Mouse (Mus musculus) gastrocnemius, adult 8-10 months (tissue): ENCODE data around the gene Pkd1l1. TPM values are rescaled to one million over a fixed set of nuclear protein-coding genes. Genes with fewer than 3 reads are reported as not detected.

ENCODE experiments used
- DNase-seq, 2 experiments: peaks; one replicate each; pipeline ENCODE4 v3.0.0; 2022; ENCODE audit warnings: low spot score in 2 of 2
- total RNA-seq, 4 experiments: library from RNA; stranded (reverse); gene quantifications; 2 replicates each; pipeline ENCODE4 v1.2.4; 2022

The Pkd1l1 gene
- total RNA-seq, 4 experiments from 2014 or later = not detected

DNA sequence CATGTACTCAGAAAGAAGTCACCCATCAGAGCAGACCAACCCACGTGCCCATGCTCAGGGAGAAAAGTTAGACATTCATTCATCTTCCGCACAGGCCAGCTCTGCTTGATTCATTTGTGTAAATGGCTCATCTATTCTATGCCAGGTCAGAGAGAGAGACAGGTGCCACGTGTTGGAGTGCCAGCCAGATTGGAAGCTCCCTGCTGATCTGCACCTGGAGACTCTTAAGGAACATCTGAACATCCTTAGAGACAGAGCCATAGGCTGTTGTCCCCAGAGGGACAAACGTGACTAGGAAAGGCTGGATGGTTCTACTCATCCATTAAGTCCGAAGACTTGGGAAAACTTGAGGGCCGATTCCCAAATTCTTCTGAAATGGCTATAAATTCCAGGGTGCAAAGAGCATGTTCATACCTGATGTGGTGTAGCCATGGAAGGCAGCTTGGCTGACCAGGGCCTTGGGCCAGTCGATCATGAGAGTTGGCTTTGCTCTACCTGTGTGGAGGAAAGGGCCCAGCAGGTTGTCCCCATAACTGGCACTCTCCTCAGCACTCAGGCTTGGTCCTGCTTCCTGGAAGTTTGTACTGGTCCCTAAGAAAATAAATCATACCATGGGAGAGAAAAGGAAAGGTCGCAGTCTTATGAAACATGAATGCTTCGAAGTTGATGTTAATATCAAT is 36.5 kb downstream of the Pkd1l1 start:
- no peak for DNase-seq

DNA sequence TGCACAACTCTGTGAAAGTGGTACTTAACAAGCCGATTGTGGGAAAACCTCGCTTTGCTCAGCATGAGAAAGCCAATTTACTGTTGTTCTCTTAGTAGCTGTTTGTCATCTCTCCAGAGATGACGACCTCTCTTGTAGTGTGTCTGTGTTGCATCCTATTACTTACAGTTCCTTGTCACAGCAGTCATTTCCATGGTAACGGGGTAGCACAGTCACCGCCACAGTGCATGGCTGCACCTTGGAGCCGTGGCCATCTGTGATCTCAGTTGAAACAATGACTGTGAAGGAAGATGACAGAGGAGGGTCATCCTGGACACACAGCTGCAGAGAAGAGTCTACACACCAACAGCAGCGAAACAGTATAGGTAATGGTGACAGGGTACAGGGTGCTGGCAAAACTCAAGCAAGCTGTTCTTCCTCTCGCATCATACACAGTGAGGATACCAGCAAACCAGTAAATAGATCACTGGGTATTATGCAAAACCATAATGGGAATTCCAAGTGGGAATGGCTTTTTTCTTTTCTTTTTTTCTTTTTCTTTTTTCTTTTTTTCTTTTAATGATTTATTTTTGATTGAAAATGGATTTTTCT is 56.9 kb downstream of the Pkd1l1 start:
- no peak for DNase-seq

GRCm38 (mm10) chr11:8882793-8883192 is 90.3 kb downstream of the Pkd1l1 start:
- no peak for DNase-seq

DNA sequence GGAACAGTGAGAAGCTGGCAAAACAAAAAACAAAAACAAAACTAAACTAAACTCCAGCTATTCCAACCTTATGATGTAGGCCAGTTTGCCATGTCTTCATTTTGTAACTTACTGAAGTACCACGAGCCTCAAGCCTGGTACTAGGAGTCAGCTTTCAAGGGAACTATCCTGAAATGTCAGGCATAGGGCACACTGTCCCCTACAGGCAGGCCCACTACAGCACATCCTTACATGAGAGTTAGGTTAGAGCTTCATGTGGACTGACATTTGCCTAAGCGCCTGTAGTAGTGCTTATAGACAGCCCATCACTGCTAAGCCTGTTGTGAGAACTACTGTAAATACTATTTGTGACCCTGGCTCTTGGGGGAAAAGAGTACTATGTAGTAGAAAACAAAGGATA is 91.5 kb downstream of the Pkd1l1 start:
- DNase-seq = no peak

DNA sequence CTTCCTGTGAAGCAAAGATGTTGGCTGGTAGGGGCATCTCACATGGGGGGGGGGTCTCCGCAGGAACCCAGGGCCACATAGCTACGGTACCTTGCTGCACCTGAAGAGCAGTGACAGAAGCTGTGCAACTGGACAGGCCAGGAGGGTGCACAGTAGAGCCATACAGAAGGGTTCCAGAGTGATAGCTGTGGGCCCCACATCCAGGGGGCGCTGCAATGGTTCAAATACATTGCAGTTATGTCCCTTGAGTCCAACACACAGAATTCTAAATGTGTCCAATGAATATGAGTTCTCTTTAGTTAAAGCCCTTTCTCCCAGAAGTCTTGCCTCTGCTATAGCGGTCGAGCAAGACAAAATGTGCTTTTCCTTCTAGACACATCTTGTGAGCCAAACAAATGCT is 103.0 kb downstream of the Pkd1l1 start:
- DNase-seq = no peak

DNA sequence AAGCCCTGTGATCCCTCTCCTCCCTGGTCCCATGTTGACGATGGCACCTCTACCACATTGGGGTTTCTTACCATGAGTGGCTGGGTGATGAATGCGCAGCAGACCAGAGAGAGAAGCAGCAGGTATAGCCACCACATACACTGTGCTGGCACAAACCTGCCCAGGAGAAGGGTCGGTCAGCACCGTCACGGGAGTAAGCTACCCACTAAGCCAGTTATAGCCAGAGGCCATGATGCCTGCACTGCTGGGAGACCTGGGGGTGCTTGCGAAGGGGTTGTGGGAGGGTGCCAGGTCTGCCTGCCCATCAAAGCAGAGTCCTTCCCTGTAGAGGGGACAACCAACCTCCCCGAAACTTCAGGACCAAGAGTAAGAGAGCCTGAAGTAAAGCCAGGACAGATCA is 107.0 kb downstream of the Pkd1l1 start:
- DNase-seq = no peak

DNA sequence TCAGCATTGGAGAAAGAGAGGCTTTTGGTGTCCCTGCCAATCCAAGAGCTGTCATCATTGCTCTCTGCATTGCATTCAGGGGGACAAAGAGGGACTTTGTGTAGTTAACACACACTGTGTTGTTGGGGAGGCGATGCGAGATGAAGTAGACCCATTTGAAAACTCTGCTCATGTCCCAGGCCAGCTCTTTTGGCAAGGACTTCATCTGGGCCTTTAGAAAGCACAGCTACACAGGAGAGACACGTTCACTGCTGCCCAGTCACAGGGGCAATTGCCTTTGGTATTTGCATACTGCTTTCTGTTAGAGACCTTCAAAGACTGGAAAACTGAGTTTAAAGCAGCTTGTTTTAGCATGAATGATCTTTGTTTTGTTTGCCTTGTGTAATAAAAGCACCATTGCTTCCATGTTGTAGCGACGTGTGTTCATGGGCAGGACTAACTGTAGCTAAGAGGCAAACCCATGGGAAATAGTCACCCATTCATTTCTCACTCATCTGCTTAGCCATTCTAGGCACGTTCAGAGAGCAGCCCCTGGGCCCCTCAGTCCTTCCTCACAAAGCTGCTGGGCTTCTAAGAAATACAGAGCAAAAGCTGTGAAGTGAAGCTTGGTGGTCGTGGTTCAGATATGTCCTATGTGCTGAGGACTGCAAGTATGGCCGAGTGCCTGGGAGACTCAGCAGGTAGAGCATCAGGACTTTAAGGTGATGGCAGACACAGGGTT is 109.0 kb downstream of the Pkd1l1 start:
- DNase-seq = no peak

- no peak for DNase-seq
Measured at GRCm38 (mm10) chr11:8862426-8862825, 110.6 kb downstream of the Pkd1l1 start.

DNA sequence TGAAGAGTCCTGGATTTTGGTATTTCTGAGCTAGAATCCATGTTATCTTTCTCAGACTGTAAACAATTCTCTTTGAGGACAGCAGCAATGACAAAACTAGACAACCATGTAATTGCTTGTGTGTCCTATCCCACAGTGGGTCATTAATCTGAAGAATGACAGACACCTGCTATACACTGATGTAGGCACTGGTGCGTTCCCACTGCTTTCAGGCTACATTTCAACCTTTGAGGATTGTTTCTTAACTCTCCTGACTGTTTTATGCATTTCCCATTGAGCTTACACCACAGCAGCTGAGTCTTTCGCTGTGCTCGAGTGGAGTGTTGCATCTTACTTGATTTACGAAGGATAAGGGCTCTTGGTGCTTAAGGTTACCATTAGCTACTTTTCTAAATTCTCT is 111.1 kb downstream of the Pkd1l1 start:
- no peak for DNase-seq

- no peak for DNase-seq
Measured at GRCm38 (mm10) chr11:8860878-8861277, 112.2 kb downstream of the Pkd1l1 start.

DNA sequence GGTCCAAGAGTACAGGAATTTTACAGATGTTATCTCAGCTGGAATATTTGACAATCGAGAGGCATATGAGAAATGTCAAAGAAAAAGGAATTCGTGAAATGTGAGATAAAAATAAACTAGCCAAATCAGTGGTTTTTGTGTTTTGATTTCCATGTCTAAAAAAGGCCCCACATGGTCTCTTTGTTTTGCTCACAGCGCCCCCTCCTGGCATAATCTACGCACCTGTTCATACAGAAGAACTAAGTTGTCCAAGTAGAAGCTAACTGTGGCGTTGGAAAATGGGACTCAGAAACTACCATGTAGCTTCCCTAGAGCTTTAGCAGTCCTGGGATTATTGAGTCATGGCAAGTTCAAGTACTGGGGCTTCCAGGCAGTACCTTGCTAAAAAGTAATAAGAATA is 113.2 kb downstream of the Pkd1l1 start:
- DNase-seq = peak; percentile 28 to 55

DNA sequence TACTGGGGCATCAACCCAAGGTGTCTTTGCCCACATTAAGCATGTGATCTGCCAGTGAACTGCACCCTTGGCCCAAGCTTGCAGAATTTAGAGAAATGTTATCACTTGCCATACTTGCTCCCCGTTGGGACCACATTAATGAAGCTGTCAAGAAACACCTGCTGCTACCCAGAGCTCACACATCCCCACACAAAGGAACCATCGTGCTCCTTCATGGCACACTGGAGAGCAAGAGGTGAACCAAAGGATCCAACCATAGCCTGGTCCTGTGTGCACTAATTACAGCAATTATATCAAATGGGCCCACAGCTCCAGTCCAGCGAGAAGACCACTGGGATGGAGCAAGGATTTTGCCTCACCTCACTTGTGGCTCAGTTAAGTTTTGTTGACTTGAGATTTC is 114.0 kb downstream of the Pkd1l1 start:
- no peak for DNase-seq

GRCm38 (mm10) chr11:8856125-8856524 is 116.9 kb downstream of the Pkd1l1 start:
- DNase-seq = no peak

DNA sequence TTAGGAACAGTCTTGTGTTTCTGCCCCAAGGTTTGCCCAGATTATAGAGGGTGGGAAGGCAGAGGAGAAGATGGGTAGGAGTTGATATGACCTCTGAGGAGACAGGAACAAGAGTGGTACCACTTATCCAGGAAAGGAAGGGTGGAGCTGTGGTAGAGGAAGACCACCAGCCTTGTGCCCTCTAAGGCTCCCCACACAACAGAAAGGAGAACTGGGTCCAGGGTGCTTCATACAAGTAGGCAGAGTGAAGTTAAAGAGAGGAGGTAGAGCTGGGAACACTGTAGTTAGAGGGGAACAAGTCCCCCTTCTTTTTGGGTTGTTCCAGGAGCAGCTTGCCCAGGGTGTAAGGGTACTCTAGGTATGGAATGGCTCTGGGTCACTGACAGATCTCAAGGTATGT is 125.0 kb downstream of the Pkd1l1 start:
- no peak for DNase-seq

- no peak for DNase-seq
Measured at GRCm38 (mm10) chr11:8847627-8848026, 125.4 kb downstream of the Pkd1l1 start.

DNA sequence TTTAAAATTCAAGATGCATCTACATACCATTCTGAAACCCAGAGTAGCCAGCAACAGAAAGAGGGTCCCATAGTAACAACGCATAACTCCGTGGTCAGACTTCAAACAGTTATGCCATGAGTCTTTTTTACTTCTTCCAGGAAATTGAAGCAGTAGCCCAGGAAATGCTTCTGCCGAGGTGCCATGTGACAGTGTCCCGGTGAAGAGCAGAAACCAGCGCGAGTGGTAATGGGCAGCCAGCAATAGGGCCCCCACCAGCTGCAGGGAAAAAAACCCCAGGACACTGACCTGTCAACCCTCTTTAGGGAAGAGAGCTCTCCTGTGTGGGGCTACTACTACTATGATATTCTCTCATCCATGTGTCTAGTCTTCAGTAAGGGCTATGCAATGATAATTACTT is 136.9 kb downstream of the Pkd1l1 start:
- DNase-seq = no peak

GRCm38 (mm10) chr11:8834121-8834520 is 138.9 kb downstream of the Pkd1l1 start:
- DNase-seq = no peak

GRCm38 (mm10) chr11:8830551-8830950 is 142.5 kb downstream of the Pkd1l1 start:
- DNase-seq = no peak

DNA sequence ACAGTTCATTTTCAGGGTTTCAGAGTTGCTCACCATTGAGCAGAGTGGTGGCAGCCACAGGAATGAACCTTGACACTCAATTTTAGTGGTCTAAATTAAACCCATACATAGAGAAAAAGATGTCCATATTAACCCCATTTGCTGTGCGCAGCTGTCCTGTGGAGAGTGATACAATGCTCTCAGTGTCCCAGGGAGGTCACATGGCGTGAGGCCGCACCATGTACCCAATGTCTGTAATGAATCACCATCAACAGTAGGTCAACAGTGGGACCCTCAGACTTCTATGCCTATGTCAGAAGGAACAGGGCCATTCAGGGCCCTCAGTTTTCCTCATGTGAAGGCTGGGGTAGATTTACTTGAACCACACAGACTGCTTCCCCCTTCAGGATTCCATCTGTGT is 143.5 kb downstream of the Pkd1l1 start:
- DNase-seq = no peak

DNA sequence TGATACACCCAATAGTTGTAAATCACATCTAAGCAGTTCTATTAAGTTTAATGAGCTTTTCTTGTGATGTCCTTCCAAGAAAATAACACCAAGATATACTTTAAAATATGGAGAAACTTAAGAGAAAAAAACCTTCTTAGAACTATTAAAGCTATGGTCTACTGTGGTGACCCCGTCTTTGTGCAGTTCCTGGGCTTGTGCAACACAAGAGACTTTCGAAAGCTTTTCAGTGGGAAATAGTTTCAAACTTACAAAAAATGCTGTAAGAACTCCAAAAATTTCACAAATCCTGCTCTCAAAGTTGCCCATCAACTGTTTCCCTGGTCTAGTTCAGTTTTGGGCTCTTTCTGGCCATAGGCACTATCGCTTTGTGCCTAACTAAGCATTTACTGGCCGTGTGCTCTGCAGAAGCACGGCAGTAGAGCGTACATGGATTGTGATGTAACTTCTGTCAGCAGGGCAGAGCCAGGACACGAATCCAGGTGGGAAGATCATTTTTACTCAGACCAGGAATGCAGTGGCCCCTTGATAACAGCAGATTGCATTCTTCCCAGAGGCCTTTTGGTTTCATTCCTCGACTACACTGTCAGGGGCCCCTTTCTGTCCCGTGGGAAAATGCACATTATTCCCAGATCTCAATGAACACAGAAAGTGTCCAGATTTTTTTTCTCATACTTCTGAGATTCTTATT is 144.1 kb downstream of the Pkd1l1 start:
- DNase-seq = no peak

GRCm38 (mm10) chr11:8826609-8827008 is 146.5 kb downstream of the Pkd1l1 start:
- no peak for DNase-seq

DNA sequence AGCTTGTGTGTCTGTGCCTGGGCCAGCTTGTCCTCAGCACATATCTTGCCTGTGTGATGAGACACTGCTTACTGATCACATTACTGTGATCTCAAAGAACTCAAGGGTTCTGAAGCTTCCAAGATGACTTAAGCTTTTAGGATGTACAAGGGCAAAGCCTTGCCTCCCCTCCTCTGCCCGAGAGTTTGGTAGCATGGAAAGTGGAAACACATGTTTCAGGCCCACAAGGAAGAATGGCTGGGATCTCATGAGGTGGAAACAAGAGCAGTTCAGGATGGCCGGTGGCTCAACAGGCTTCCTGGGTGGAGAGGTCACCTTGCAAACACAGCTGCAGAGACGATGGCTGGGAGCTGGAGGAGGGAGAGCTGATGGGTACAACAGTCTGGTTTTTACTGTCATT is 147.0 kb downstream of the Pkd1l1 start:
- DNase-seq = no peak
